10 mouse cellular contexts compared by ENCODE assay signal in the genomic region with DNA sequence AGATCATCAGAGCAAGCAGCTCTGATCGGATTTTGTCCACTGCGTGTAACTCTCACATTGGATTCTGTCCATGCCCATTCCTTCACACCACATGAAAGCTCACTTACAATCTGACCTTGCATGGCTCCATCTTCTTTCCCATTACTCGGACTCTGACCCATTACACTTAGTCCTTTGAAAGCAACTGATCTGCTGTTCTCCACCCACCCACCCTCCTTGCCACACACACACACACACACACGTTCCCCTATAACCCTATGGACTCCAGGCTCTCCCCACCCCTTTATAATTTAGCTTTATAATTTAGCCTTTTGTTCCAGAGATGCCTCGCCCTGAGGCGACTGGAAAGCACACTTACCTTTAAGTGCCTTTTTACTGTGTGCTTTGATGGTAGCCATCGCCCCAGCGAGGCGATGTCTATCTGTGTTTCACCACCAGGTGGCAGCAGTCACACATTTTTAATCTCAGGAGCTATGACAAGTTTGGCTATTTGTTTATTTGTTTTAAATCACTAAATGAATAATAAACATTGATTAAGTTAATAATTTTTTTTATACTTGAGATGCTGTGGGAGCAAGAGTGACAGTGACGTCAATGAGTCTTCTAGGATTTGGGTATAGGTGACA.
DNase-seq lines count a peak whose midpoint lies in the region; ATAC-seq and TF ChIP-seq lines count a peak whose summit lies in the region.
"Had no signal": no experiment of that assay in that cellular context is flagged by ENCODE, and none has a peak within 500 bp of the region (broad histone marks: within the 10 kb centered on the region; RNA-seq: fewer than 3 reads in every experiment).

No protein-coding gene starts in this region.

- no peak overlapping the region for H3K4me3 ChIP-seq in MEL (ENCODE audit: control insufficient read depth in 1 of 2, insufficient read depth in 1 of 2, low read depth in 2 of 2, low read length in 2 of 2)
- no peak overlapping the region for H3K4me3 ChIP-seq in intestine, embryonic 16.5 days (ENCODE audit: low read length)
- H3K4me3 ChIP-seq: erythroblast, embryonic 14.5 days; limb, embryonic 13.5 days had no signal

- WGBS in intestine, embryonic 16.5 days = 45% methylated on average over 10 of the region's 10 CpGs

- H3K36me3 ChIP-seq in MEL (ENCODE audit: control insufficient read depth in 1 of 2, insufficient read depth in 2 of 2, low read length in 2 of 2) = peaks cover 0 to 8% of the 10 kb centered on the region in 2 experiments; a peak in 2 of 4 replicates
- H3K36me3 ChIP-seq in intestine, embryonic 16.5 days (ENCODE audit: control insufficient read depth, insufficient read depth, low read length) = no peaks in the 10 kb centered on the region
- H3K36me3 ChIP-seq: limb, embryonic 13.5 days had no signal

- no peaks in the 10 kb centered on the region for H3K27me3 ChIP-seq in MEL (ENCODE audit: control insufficient read depth in 1 of 2, insufficient read depth in 2 of 2, low read length in 2 of 2)
- no peaks in the 10 kb centered on the region for H3K27me3 ChIP-seq in intestine, embryonic 16.5 days (replicated peaks; ENCODE audit: control insufficient read depth, insufficient read depth, low read length)

- peak; percentile 58 to 83 (median 81) for TF ChIP-seq CTCF in MEL (IDR thresholded peaks at IDR 0.05 in 2 of 3, conservative IDR thresholded peaks at IDR 0.05 in 1 of 3; ENCODE audit: control insufficient read depth in 1 of 3, insufficient read depth in 1 of 3, low read depth in 2 of 3, low read length in 3 of 3, poor library complexity in 1 of 3, severe bottlenecking in 1 of 3)

- peak; percentile 76 for TF ChIP-seq RAD21 in MEL (IDR thresholded peaks at IDR 0.05; ENCODE audit: low read depth, low read length)

- no peak for TF ChIP-seq EP300 in MEL (IDR thresholded peaks at IDR 0.05; ENCODE audit: low read depth in 1 of 2, low read length in 2 of 2)

- ATAC-seq in intestine, embryonic 16.5 days = peak; percentile 19; the same call in 1 of the 2 replicates

- 0 out of 2 replicates have a peak, but pooled peaks cover under 1% of the 10 kb centered on the region for H3K79me2 ChIP-seq in MEL (ENCODE audit: control insufficient read depth, insufficient read depth, low read length, poor library complexity)

- H3K27ac ChIP-seq in MEL (ENCODE audit: control insufficient read depth, low read depth, low read length) = no peak overlapping the region
- no peak overlapping the region for H3K27ac ChIP-seq in intestine, embryonic 16.5 days (ENCODE audit: low read length)
- H3K27ac ChIP-seq: limb, embryonic 13.5 days had no signal

- peak; percentile 45 for DNase-seq in layer of hippocampus, adult 11-12 months (ENCODE audit: low spot score)
- no peak for DNase-seq in layer of hippocampus, adult 9-11 months
- peak; percentile 65 for DNase-seq in MEL (ENCODE audit: low read depth, low spot score)
- DNase-seq in cerebellum, postnatal 14 days = peak; percentile 60 to 66
- DNase-seq in lung, postnatal 14 days = peak; percentile 47
- DNase-seq in right cerebral cortex, postnatal 4 days = peak; percentile 55
- no peak for DNase-seq in adrenal gland, postnatal 4 days (ENCODE audit: low spot score in 2 of 2)

- no peak overlapping the region for H3K4me2 ChIP-seq in intestine, embryonic 16.5 days (ENCODE audit: low read depth, low read length)
- H3K4me2 ChIP-seq: limb, embryonic 13.5 days had no signal

- no peak overlapping the region for H3K9ac ChIP-seq in MEL (ENCODE audit: control insufficient read depth, low read depth, low read length, poor library complexity, severe bottlenecking)
- H3K9ac ChIP-seq in intestine, embryonic 16.5 days (ENCODE audit: low read depth, low read length) = no peak overlapping the region
- H3K9ac ChIP-seq: limb, embryonic 13.5 days had no signal

- H3K9me3 ChIP-seq in MEL (replicated peaks; ENCODE audit: insufficient read depth, low read length) = no peaks in the 10 kb centered on the region
- H3K9me3 ChIP-seq in intestine, embryonic 16.5 days (ENCODE audit: control insufficient read depth, low read length) = no peaks in the 10 kb centered on the region
- H3K9me3 ChIP-seq: limb, embryonic 13.5 days had no signal

- TF ChIP-seq POLR2A in MEL (IDR thresholded peaks at IDR 0.05; ENCODE audit: control insufficient read depth in 1 of 2, insufficient read depth in 1 of 2, low read depth in 1 of 2, low read length in 2 of 2, poor library complexity in 1 of 2) = no peak

- H3K4me1 ChIP-seq in MEL (ENCODE audit: control insufficient read depth in 1 of 2, insufficient read depth in 2 of 2, low read length in 2 of 2) = no peaks in the 10 kb centered on the region
- H3K4me1 ChIP-seq in intestine, embryonic 16.5 days (ENCODE audit: control insufficient read depth, insufficient read depth, low read length) = no peaks in the 10 kb centered on the region

TF ChIP-seq in MEL, 35 proteins besides CTCF, POLR2A, EP300 and RAD21:
- TF ChIP-seq UBTF (IDR thresholded peaks at IDR 0.05; ENCODE audit: borderline replicate concordance, insufficient read depth, low read depth, low read length) = no peak
- peak; percentile 94 for TF ChIP-seq SMC3 (IDR thresholded peaks at IDR 0.05; ENCODE audit: low read depth, low read length)
- TF ChIP-seq ZC3H11A (IDR thresholded peaks at IDR 0.05; ENCODE audit: low read depth, low read length) = peak; percentile 69

Comparison
In these comparisons a context has a peak if more than half of its experiments do, and no peak if none do; other contexts are left out.
1. DNase-seq: peak in layer of hippocampus, adult 11-12 months (single experiment), MEL (single experiment), cerebellum, postnatal 14 days (2 of 2), lung, postnatal 14 days (single experiment) and right cerebral cortex, postnatal 4 days (single experiment); none in layer of hippocampus, adult 9-11 months (single experiment) and adrenal gland, postnatal 4 days (0 of 2).